Mouse (Mus musculus) adrenal gland (tissue): ENCODE results near the gene Zbtb40.

Source experiments
- intact Hi-C: fragments of 180-260 bp; cut with DNase I; formaldehyde crosslinking; loops from one replicate; pipeline ENCODE4 v1.15.1; 2025

Zbtb40 gene

GRCm38 (mm10) chr4:136942761-136943160, 105.8 kb downstream of the Zbtb40 start:
- intact Hi-C loops = no loop called here

DNA sequence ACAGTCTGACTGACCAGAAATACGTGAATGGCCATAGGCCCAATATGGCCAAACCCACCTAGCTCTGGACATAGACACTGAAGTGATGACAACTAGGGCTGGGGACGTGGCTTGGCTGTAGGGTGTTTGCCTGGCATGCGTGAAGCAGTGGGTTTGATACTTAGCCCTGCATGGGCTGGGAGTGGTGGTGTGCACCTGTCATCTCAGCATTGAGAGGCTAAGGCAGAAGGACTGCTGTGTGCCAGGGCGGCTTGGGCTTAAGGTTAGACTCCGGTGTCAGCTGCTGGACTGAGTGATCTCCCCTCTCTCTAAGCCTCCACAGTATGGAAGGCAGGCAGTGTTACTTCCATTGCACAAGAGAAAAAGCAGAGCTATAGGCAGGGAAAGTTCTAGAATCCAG, 110.7 kb downstream of the Zbtb40 start:
- intact Hi-C loops = no loop called here

DNA sequence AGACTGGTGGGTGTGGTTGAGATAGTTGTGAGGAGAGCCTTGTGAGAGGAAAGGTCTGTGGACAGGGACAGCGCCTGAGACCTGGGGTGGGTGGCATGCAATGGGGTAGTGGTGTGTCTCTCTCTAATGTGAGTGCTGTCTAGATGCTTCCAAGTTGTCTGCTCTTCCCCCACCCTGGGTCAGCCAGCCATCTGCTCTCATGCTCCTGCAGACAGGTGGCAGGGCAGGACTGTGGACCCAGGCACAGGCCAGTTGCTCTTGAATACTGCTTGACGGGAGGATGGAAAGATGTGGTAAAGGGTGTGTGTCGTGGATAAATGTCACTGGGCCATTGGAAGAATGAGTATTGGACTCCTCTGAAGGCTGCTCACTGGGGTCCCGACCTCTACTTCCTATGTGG, 111.3 kb downstream of the Zbtb40 start:
- intact Hi-C loops = no loop called here

DNA sequence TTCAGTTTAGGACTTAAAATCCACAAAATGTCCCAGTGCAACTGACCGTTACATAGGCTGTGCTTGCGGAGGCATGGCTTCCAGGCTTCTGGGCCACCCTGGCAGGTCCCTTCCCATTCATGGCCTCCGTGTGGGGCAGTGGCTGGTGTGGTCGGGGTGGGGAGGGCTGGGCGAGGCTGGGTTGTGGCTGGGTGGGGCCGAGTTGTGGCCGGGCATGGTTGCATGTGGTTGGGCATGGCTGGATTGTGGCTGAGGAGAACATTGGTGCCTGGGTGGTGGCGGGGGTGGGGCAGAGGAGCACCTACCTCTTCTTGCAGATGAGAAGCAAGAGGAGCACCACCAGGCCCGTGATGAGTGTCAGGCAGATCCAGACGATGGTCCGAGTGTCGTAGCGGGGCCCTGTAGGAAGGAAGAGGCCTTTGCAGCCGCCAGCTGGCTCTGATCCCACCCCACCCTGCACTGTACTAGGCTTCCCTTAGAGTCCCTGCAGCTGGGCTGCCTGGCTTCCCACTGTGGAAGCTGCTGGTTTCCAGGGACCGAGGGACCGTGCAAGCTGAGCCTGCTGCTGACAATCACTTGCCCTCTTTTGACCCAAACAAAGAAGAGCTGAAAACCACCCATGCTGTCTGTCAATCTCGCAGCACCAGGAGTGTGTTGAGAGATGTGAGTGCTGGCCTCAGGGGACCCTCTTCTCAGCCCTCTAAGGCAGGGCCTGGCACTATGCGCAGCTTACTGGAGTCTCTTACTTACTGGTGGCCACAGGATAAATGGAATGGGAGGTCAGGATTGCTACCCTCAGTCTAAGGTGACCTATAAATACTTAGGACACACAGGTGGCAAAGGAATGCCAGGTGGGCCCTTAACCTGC, 113.6 kb downstream of the Zbtb40 start:
- intact Hi-C loops = no loop called here

DNA sequence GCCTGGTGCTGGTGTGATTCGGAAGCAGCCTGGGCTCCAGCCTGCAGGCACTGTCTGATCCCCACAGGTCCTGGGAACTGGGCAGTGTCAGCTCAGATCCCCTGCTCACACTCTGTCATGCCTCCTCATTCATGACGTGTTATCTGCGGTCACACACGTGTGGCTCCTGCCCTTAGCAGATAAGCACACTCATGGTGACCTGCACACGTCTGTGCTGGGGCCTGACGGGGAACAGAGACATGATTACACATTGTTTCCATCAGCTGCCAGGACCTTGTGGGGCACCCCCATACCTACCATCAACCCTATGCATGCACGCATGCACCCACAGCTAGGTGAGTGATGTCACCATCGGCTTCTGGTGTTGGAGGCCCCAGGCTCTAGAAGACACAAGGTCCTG, 118.1 kb downstream of the Zbtb40 start:
- intact Hi-C loops = no loop called here
